ENCODE assay signal across 13 mouse cellular contexts in genomic region chr2:47295546-47295945, GRCm38 (mm10).
DNase-seq lines count a peak whose midpoint lies in the region; ATAC-seq and TF ChIP-seq lines count a peak whose summit lies in the region.
"Had no signal": no experiment of that assay in that cellular context is flagged by ENCODE, and none has a peak within 500 bp of the region (broad histone marks: within the 10 kb centered on the region; RNA-seq: fewer than 3 reads in every experiment).

No protein-coding gene starts in this region.

- no peak for ATAC-seq in neural tube, embryonic 15.5 days (ENCODE audit: low FRiP score)

- peak; percentile 71 for TF ChIP-seq CTCF in left cerebral cortex, adult 2 months (IDR thresholded peaks at IDR 0.05)

- no peaks in the 10 kb centered on the region for H3K27me3 ChIP-seq in neural tube, embryonic 15.5 days (replicated peaks)
- H3K27me3 ChIP-seq: limb, embryonic 15.5 days had no signal

- intact Hi-C loops in left cerebral cortex, adult 2 months (cut with DNase I) = loop anchor here (5.0 kb wide), 1 partner anchor 243 kb away; no protein-coding TSS in a partner anchor
- intact Hi-C loops in left cerebral cortex, postnatal 36 days (cut with DNase I) = no loop called here

- no peaks in the 10 kb centered on the region for H3K36me3 ChIP-seq in neural tube, embryonic 15.5 days
- H3K36me3 ChIP-seq: limb, embryonic 15.5 days had no signal

- H3K27ac ChIP-seq in left cerebral cortex, adult 2 months = no peak overlapping the region
- H3K27ac ChIP-seq in neural tube, embryonic 15.5 days (replicated peaks) = no peak overlapping the region
- H3K27ac ChIP-seq: limb, embryonic 15.5 days had no signal

- H3K9me3 ChIP-seq in neural tube, embryonic 15.5 days (replicated peaks) = no peaks in the 10 kb centered on the region
- H3K9me3 ChIP-seq: limb, embryonic 15.5 days had no signal

- no peak overlapping the region for H3K4me2 ChIP-seq in neural tube, embryonic 15.5 days
- H3K4me2 ChIP-seq: limb, embryonic 15.5 days had no signal

- H3K4me1 ChIP-seq in neural tube, embryonic 15.5 days = no peaks in the 10 kb centered on the region
- H3K4me1 ChIP-seq: limb, embryonic 15.5 days had no signal

- no peak overlapping the region for H3K9ac ChIP-seq in neural tube, embryonic 15.5 days (replicated peaks)
- H3K9ac ChIP-seq: limb, embryonic 15.5 days had no signal

- H3K4me3 ChIP-seq in left cerebral cortex, adult 2 months = no peak overlapping the region
- H3K4me3 ChIP-seq in neural tube, embryonic 15.5 days (replicated peaks) = no peak overlapping the region
- H3K4me3 ChIP-seq: limb, embryonic 15.5 days; myocyte had no signal

- peak; percentile 2 to 53 for DNase-seq in frontal cortex, adult 2 months (ENCODE audit: extremely low spot score in 1 of 2, low spot score in 1 of 2)
- no peak for DNase-seq in frontal cortex, postnatal 10 days (ENCODE audit: low spot score in 2 of 2)
- DNase-seq in left cerebral cortex, adult 2 months (ENCODE audit: extremely low spot score in 1 of 2, low spot score in 2 of 2) = no peak
- DNase-seq in left cerebral cortex, postnatal 36 days (ENCODE audit: low spot score in 2 of 2) = no peak
- peak; percentile 44 for DNase-seq in A20 (ENCODE audit: low read depth, low spot score)
- DNase-seq in brain, embryonic 18.5 days (ENCODE audit: low read depth, low spot score) = peak; percentile 32
- no peak for DNase-seq in cerebellum, adult 11-12 months
- DNase-seq: adrenal gland, postnatal 25 days; right cerebral cortex, postnatal 4 days; thymus, postnatal 14 days had no signal

- WGBS in neural tube, embryonic 15.5 days = 42% methylated on average over 3 of the region's 3 CpGs

Comparison
In these comparisons a context has a peak if more than half of its experiments do, and no peak if none do; other contexts are left out.
1. DNase-seq: peak in frontal cortex, adult 2 months (2 of 2), A20 (single experiment) and brain, embryonic 18.5 days (single experiment); none in frontal cortex, postnatal 10 days (0 of 2), left cerebral cortex, adult 2 months (0 of 2), left cerebral cortex, postnatal 36 days (0 of 2) and cerebellum, adult 11-12 months (single experiment).